Mouse (Mus musculus): Measurements from ENCODE around the gene Prkcb. TPM values are rescaled to one million over a fixed set of nuclear protein-coding genes. Genes with fewer than 3 reads are reported as not detected.

The Prkcb gene
- polyA plus RNA-seq, 1 experiment from 2014 or later, result 5.5 TPM

- Histone ChIP-seq H3K9me3 (no peaks in the 10 kb centered on the region), H3K36me3 (no peaks in the 10 kb centered on the region), H3K9ac (no peak overlapping the region), H3K4me3 (no peak overlapping the region), H3K4me1 (no peaks in the 10 kb centered on the region), H3K27me3 (no peaks in the 10 kb centered on the region), H3K4me2 (replicated peaks) (no peak overlapping the region), H3K27ac (no peak overlapping the region)
- ATAC-seq (ENCODE audit: low FRiP score, low read depth), result no peak
- 77% methylated on average over 4 of the region's 4 CpGs for WGBS
These were observed 325.3 kb downstream of the Prkcb start for GRCm38 (mm10) chr7:122613876-122614275.

- Histone ChIP-seq H3K27ac (no peak overlapping the region), H3K4me2 (replicated peaks) (no peak overlapping the region), H3K4me3 (no peak overlapping the region), H3K27me3 (no peaks in the 10 kb centered on the region), H3K36me3 (no peaks in the 10 kb centered on the region), H3K4me1 (no peaks in the 10 kb centered on the region), H3K9me3 (no peaks in the 10 kb centered on the region), H3K9ac (no peak overlapping the region)
- ATAC-seq (ENCODE audit: low FRiP score, low read depth), result no peak
- WGBS, result 63% methylated on average over 9 of the region's 9 CpGs
These were observed 333.7 kb downstream of the Prkcb start for GRCm38 (mm10) chr7:122622125-122622774.

- WGBS, result 74% methylated on average over 1 of the region's 1 CpGs
- no peak for ATAC-seq (ENCODE audit: low FRiP score, low read depth)
These were observed 335.2 kb downstream of the Prkcb start for GRCm38 (mm10) chr7:122623753-122624152.

GRCm38 (mm10) chr7:122628050-122628449 lies 339.5 kb downstream of the Prkcb start:
- no peak for ATAC-seq (ENCODE audit: low FRiP score, low read depth)
- Histone ChIP-seq H3K9ac (no peak overlapping the region), H3K4me1 (no peaks in the 10 kb centered on the region), H3K27me3 (no peaks in the 10 kb centered on the region), H3K9me3 (no peaks in the 10 kb centered on the region), H3K4me3 (no peak overlapping the region), H3K27ac (no peak overlapping the region), H3K4me2 (replicated peaks) (no peak overlapping the region), H3K36me3 (no peaks in the 10 kb centered on the region)
- 84% methylated on average over 5 of the region's 5 CpGs for WGBS

More at GRCm38 (mm10) chr7:122623753-122624152, 335.2 kb downstream of the Prkcb start:
- Histone ChIP-seq H3K27me3 (no peaks in the 10 kb centered on the region), H3K36me3 (no peaks in the 10 kb centered on the region), H3K9me3 (no peaks in the 10 kb centered on the region), H3K27ac (no peak overlapping the region), H3K4me3 (no peak overlapping the region), H3K9ac (no peak overlapping the region), H3K4me1 (no peaks in the 10 kb centered on the region), H3K4me2 (replicated peaks) (no peak overlapping the region)

- no peak overlapping the region for H3K4me3 ChIP-seq
- H3K4me2 ChIP-seq (replicated peaks), result no peak overlapping the region
- no peaks in the 10 kb centered on the region for H3K9me3 ChIP-seq
- 78% methylated on average over 2 of the region's 2 CpGs for WGBS
- no peaks in the 10 kb centered on the region for H3K36me3 ChIP-seq
- no peaks in the 10 kb centered on the region for H3K27me3 ChIP-seq
- H3K9ac ChIP-seq, result no peak overlapping the region
- H3K27ac ChIP-seq, result no peak overlapping the region
- no peak for ATAC-seq (ENCODE audit: low FRiP score, low read depth)
- no peaks in the 10 kb centered on the region for H3K4me1 ChIP-seq
These were observed 341.8 kb downstream of the Prkcb start for GRCm38 (mm10) chr7:122630386-122630785.

- no peak overlapping the region for H3K4me2 ChIP-seq (replicated peaks)
- H3K4me3 ChIP-seq, result no peak overlapping the region
- 54% methylated on average over 3 of the region's 3 CpGs for WGBS
- H3K9me3 ChIP-seq, result no peaks in the 10 kb centered on the region
- no peaks in the 10 kb centered on the region for H3K36me3 ChIP-seq
- no peak overlapping the region for H3K27ac ChIP-seq
- no peaks in the 10 kb centered on the region for H3K27me3 ChIP-seq
- no peak for ATAC-seq (ENCODE audit: low FRiP score, low read depth)
- no peaks in the 10 kb centered on the region for H3K4me1 ChIP-seq
- no peak overlapping the region for H3K9ac ChIP-seq
These were observed 342.6 kb downstream of the Prkcb start for GRCm38 (mm10) chr7:122631151-122631550.

GRCm38 (mm10) chr7:122632946-122633345 lies 344.4 kb downstream of the Prkcb start:
- no peak overlapping the region for H3K4me2 ChIP-seq (replicated peaks)
- no peak overlapping the region for H3K4me3 ChIP-seq
- 75% methylated on average over 5 of the region's 5 CpGs for WGBS
- H3K9me3 ChIP-seq, result no peaks in the 10 kb centered on the region
- no peaks in the 10 kb centered on the region for H3K27me3 ChIP-seq
- H3K36me3 ChIP-seq, result no peaks in the 10 kb centered on the region
- H3K27ac ChIP-seq, result no peak overlapping the region
- no peak for ATAC-seq (ENCODE audit: low FRiP score, low read depth)
- no peaks in the 10 kb centered on the region for H3K4me1 ChIP-seq
- no peak overlapping the region for H3K9ac ChIP-seq

GRCm38 (mm10) chr7:122633463-122633862 lies 344.9 kb downstream of the Prkcb start:
- no peak for ATAC-seq (ENCODE audit: low FRiP score, low read depth)
- Histone ChIP-seq H3K4me1 (no peaks in the 10 kb centered on the region), H3K9ac (no peak overlapping the region), H3K4me3 (no peak overlapping the region), H3K4me2 (replicated peaks) (no peak overlapping the region), H3K27me3 (no peaks in the 10 kb centered on the region), H3K27ac (no peak overlapping the region), H3K9me3 (no peaks in the 10 kb centered on the region), H3K36me3 (no peaks in the 10 kb centered on the region)
- 77% methylated on average over 5 of the region's 5 CpGs for WGBS

- 87% methylated on average over 8 of the region's 8 CpGs for WGBS
- Histone ChIP-seq H3K4me2 (replicated peaks) (no peak overlapping the region), H3K4me3 (no peak overlapping the region), H3K9ac (no peak overlapping the region), H3K9me3 (no peaks in the 10 kb centered on the region), H3K27ac (no peak overlapping the region), H3K27me3 (no peaks in the 10 kb centered on the region), H3K4me1 (no peaks in the 10 kb centered on the region), H3K36me3 (no peaks in the 10 kb centered on the region)
- ATAC-seq (ENCODE audit: low FRiP score, low read depth), result no peak
These were observed 355.1 kb downstream of the Prkcb start for GRCm38 (mm10) chr7:122643676-122644075.

GRCm38 (mm10) chr7:122649306-122649705 lies 360.8 kb downstream of the Prkcb start:
- Histone ChIP-seq H3K9me3 (no peaks in the 10 kb centered on the region), H3K4me2 (replicated peaks) (no peak overlapping the region), H3K4me3 (no peak overlapping the region), H3K36me3 (no peaks in the 10 kb centered on the region), H3K27me3 (no peaks in the 10 kb centered on the region), H3K27ac (no peak overlapping the region), H3K4me1 (no peaks in the 10 kb centered on the region), H3K9ac (no peak overlapping the region)
- WGBS, result 83% methylated on average over 10 of the region's 10 CpGs
- no peak for ATAC-seq (ENCODE audit: low FRiP score, low read depth)

GRCm38 (mm10) chr7:122652523-122652922 lies 364.0 kb downstream of the Prkcb start:
- Histone ChIP-seq H3K9me3 (no peaks in the 10 kb centered on the region), H3K4me3 (no peak overlapping the region), H3K27ac (no peak overlapping the region), H3K36me3 (no peaks in the 10 kb centered on the region), H3K4me2 (replicated peaks) (no peak overlapping the region), H3K27me3 (no peaks in the 10 kb centered on the region), H3K9ac (no peak overlapping the region), H3K4me1 (no peaks in the 10 kb centered on the region)
- WGBS, result 82% methylated on average over 3 of the region's 3 CpGs
- ATAC-seq (ENCODE audit: low FRiP score, low read depth), result no peak

- WGBS, result 88% methylated on average over 3 of the region's 3 CpGs
- no peaks in the 10 kb centered on the region for H3K27me3 ChIP-seq
- no peak overlapping the region for H3K4me3 ChIP-seq
- ATAC-seq (ENCODE audit: low FRiP score, low read depth), result no peak
- H3K9ac ChIP-seq, result no peak overlapping the region
- H3K27ac ChIP-seq, result no peak overlapping the region
- H3K4me1 ChIP-seq, result no peaks in the 10 kb centered on the region
- no peaks in the 10 kb centered on the region for H3K36me3 ChIP-seq
- no peak overlapping the region for H3K4me2 ChIP-seq (replicated peaks)
- no peaks in the 10 kb centered on the region for H3K9me3 ChIP-seq
These were observed 368.1 kb downstream of the Prkcb start for GRCm38 (mm10) chr7:122656671-122657070.

GRCm38 (mm10) chr7:122657423-122658126 lies 369.0 kb downstream of the Prkcb start:
- Histone ChIP-seq H3K27me3 (no peaks in the 10 kb centered on the region), H3K4me1 (no peaks in the 10 kb centered on the region), H3K27ac (no peak overlapping the region), H3K9ac (no peak overlapping the region), H3K36me3 (no peaks in the 10 kb centered on the region), H3K9me3 (no peaks in the 10 kb centered on the region), H3K4me2 (replicated peaks) (no peak overlapping the region), H3K4me3 (no peak overlapping the region)
- no peak for ATAC-seq (ENCODE audit: low FRiP score, low read depth)
- WGBS, result 90% methylated on average over 5 of the region's 5 CpGs
